Mouse (Mus musculus) adrenal gland (tissue): ENCODE measurements around the gene Ccnf.

Experiments
- intact Hi-C: fragments of 180-260 bp; cut with DNase I; formaldehyde crosslinking; loops from one replicate; pipeline ENCODE4 v1.15.1; 2025
- microRNA-seq, 2 experiments: library from miRNA; unstranded; fragments of <30 nt; microRNA quantifications; one replicate each; pipeline ENCODE4; 2019

The Ccnf gene

GRCm38 (mm10) chr17:24204846-24205245 lies 46.4 kb downstream of the Ccnf start:
- intact Hi-C loops = loop anchor here (5.0 kb wide), 2 partner anchors 33 to 47 kb away; partner anchors contain the start of gene Ccnf

- intact Hi-C loops = loop anchor here (5.0 kb wide), 1 partner anchor 48 kb away; the partner anchor contains the start of gene Ccnf
These were observed 47.4 kb downstream of the Ccnf start for GRCm38 (mm10) chr17:24203611-24204534.

- intact Hi-C loops = loop anchor here (5.0 kb wide), 1 partner anchor 49 kb away; the partner anchor contains the start of gene Ccnf
These were observed 48.2 kb downstream of the Ccnf start for GRCm38 (mm10) chr17:24203068-24203467.

DNA sequence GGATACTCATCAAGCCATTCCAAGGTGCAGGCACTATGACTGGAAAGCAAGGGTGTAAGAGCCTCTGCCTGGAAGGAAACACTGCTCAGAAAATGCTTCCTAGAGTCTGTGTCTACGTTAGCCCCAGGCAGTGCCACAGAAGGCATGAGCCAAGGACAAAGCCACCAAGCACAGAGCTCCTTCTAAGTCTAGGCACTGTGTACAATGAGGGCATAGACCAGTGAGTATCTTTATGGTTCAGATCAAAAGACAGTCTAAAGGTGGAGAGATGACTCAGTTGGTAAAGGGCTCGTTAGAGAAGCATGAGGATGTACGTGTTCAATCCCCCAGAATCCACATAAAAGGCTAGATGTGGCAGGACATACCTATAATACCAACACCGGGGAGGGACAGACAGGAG lies 50.2 kb downstream of the Ccnf start:
- intact Hi-C loops = loop anchor here (5.0 kb wide), 1 partner anchor 51 kb away; the partner anchor contains the start of gene Ccnf

DNA sequence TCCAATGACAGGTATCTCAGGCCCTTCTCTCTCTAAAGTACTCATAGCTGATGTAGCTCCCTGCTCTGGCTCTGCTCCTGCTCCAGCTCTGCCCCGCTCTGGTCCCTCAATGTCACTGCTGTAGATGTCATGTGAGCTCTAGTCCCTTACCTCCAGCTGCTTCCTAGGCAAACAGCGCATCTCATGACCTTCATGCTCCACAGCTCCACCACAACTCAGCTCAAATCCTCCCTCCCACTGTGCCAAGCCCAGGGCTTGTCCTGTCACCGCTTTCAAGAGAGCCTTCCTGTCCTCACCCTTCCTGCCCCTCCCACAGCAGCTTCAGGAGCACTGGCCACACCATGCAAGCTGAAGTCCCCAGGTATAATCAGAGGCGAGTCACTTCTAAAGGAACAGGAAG lies 51.5 kb downstream of the Ccnf start:
- intact Hi-C loops = loop anchor here (5.0 kb wide), 1 partner anchor 53 kb away; the partner anchor contains the start of gene Ccnf

- intact Hi-C loops = no loop called here
These were observed 52.0 kb downstream of the Ccnf start for GRCm38 (mm10) chr17:24199252-24199651.

- intact Hi-C loops = no loop called here
These were observed 54.1 kb downstream of the Ccnf start for GRCm38 (mm10) chr17:24197032-24197824.

DNA sequence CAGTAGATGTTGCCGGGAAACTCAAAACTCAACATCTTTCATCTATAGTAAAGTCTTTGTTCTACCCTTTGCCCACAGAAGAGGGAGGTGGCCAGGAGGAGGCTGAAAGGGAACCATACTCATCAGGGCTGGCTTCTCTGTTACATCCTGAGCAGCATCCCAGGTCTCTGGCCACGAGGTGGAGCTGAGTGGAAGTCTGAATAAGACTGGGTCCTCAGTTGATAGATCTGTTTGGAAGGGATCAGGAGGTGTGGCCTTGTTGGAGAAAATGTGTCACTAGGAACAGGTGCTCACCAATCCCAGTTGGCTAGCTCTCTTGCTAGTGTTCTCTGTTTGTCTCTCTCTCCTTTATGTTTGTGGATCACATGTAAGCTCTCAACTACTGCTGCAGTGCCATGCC lies 55.9 kb downstream of the Ccnf start:
- intact Hi-C loops = no loop called here

DNA sequence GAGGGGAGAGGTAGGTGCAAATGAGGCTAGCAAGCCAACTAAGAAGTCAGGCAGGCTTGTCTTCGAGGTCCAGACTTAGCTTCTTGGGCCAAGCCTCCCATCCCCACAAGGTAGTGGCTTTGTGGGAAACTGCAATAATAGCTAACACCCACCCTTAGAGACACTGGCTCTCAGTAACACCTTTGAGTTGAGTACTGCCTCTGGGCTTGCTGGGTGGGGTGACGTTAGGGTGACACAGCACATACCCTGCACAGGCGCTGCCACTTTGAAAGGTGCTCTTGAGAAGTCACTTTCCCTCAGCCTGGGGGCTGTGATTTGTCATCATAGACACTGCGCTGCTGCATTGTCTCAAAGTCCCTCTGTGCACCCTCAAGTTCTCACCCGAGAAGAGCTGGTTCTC lies 57.5 kb downstream of the Ccnf start:
- intact Hi-C loops = no loop called here

GRCm38 (mm10) chr17:24193268-24193667 lies 58.0 kb downstream of the Ccnf start:
- intact Hi-C loops = no loop called here

DNA sequence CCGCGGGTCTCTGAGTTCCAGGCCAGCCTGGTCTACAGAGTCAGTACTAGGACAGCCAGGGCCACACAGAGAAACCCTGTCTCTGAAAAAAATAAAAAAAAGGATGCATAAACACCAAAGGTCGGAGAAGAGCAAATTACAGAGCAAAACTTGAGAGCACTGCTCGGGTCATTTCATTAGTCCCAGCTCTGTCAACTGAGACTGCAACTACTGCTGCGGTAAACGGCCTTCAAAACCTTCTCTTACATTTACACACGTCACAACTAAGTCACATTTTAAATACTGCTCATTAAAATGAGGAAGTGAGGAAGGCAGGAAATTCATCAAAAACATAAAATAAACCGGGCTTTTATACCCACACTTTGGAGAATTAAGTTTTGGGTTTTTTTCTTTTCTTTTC lies 58.4 kb downstream of the Ccnf start:
- intact Hi-C loops = no loop called here

GRCm38 (mm10) chr17:24191481-24191880 lies 59.8 kb downstream of the Ccnf start:
- intact Hi-C loops = no loop called here

DNA sequence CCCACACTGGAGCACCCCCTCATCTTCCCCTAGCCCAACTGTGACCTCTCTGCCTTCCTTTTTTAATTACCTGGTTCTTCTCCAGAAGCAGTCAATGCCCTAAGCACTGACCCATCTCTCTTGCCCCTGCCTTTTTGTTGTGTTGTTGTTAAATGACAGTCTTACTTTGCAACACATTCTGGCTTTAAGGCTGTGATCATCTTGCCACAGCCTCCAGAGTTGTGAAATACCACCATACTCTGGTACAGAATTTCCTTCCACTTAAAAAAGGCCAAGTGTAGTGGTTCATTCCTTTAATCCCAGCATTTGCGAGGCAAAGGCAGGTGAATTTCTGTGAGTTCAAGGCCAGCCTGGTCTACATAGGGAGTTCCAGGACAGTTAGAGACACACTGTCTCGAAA lies 60.4 kb downstream of the Ccnf start:
- intact Hi-C loops = no loop called here

- intact Hi-C loops = loop anchor here (5.0 kb wide), 3 partner anchors 33 to 218 kb away; partner anchors contain the start of genes Ntn3 and Tbc1d24
These were observed 77.0 kb downstream of the Ccnf start for GRCm38 (mm10) chr17:24174259-24174658.

DNA sequence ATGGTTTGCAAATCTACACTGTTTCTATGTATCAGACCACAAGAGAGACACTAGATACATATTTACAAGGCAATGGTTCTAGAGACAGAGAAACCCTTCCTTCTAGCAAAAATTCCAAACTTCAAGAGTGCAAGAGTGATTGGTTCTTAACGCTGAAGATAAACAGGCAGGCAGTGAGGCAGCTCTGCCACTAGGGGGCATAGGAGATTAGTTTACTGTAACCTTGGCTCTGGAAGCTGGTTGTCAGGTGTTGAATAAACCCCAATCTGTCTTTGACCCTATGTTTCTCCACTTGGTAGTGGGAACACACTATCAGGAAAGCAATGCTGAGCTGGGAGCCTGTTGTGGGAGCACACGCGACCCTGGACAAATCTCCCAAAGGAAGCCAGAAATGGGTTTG lies 77.9 kb downstream of the Ccnf start:
- intact Hi-C loops = loop anchor here (5.0 kb wide), 3 partner anchors 34 to 219 kb away; partner anchors contain the start of genes Ntn3 and Tbc1d24

Small RNA genes within 50 kb of the gene (microRNA-seq; reads per million reads assigned to microRNA genes)
- gene Mir5134 = 0.23 to 0.49 reads per million in 2 experiments
- gene Mir6965 = 0 reads per million in 2 experiments
